21 mouse cellular contexts compared by ENCODE assay signal in genomic region chr5:103499305-103499704, GRCm38 (mm10).
A peak's percentile ranks its signal among the peaks of the same experiment; 100 is the strongest.
DNase-seq lines count a peak whose midpoint lies in the region; ATAC-seq lines count a peak whose summit lies in the region.
"Had no signal": no experiment of that assay in that cellular context is flagged by ENCODE, and none has a peak within 500 bp of the region (broad histone marks: within the 10 kb centered on the region; RNA-seq: fewer than 3 reads in every experiment).

No protein-coding gene starts in this region.

- H3K27ac ChIP-seq in limb, embryonic 12.5 days, result no peak overlapping the region
- no peak overlapping the region for H3K27ac ChIP-seq in limb, embryonic 10.5 days
- H3K27ac ChIP-seq in liver, embryonic 16.5 days (ENCODE audit: low read length), result no peak overlapping the region
- H3K27ac ChIP-seq in stomach, embryonic 15.5 days, result peak overlapping the region; percentile 68
- H3K27ac ChIP-seq: forebrain, embryonic 10.5 days; heart, adult 2 months; heart, embryonic 15.5 days; hindbrain, postnatal 0 days; liver, embryonic 13.5 days; midbrain, embryonic 12.5 days had no signal

- no peak for DNase-seq in limb, embryonic 10.5 days (ENCODE audit: low spot score)
- DNase-seq in ovary, postnatal 36 days (ENCODE audit: low spot score), result peak; percentile 31
- no peak for DNase-seq in ovary, adult 18-20 months (ENCODE audit: low spot score)
- DNase-seq in testis, postnatal 10 days (ENCODE audit: low spot score), result no peak
- DNase-seq in cerebellum, postnatal 4 days (ENCODE audit: low spot score in 2 of 2), result no peak
- DNase-seq: adrenal gland, adult 2 months; cerebellum, postnatal 36 days; gastrocnemius, postnatal 10 days; heart, adult 2 months; kidney, adult 9 months; kidney, postnatal 4 days; liver, embryonic 13.5 days; retina, postnatal 1 day; right cerebral cortex, postnatal 4 days had no signal

- H3K27me3 ChIP-seq in limb, embryonic 12.5 days, result no peaks in the 10 kb centered on the region
- no peaks in the 10 kb centered on the region for H3K27me3 ChIP-seq in limb, embryonic 10.5 days (ENCODE audit: low read depth, poor library complexity, severe bottlenecking)
- no peaks in the 10 kb centered on the region for H3K27me3 ChIP-seq in liver, embryonic 16.5 days (ENCODE audit: control insufficient read depth, insufficient read depth, low read depth, low read length)
- H3K27me3 ChIP-seq in stomach, embryonic 15.5 days (replicated peaks), result no peaks in the 10 kb centered on the region
- H3K27me3 ChIP-seq: heart, embryonic 15.5 days; liver, embryonic 13.5 days; midbrain, embryonic 12.5 days had no signal

- H3K9me3 ChIP-seq in limb, embryonic 12.5 days, result no peaks in the 10 kb centered on the region
- no peaks in the 10 kb centered on the region for H3K9me3 ChIP-seq in limb, embryonic 10.5 days (replicated peaks)
- H3K9me3 ChIP-seq in liver, embryonic 16.5 days (replicated peaks; ENCODE audit: control insufficient read depth, low read length), result no peaks in the 10 kb centered on the region
- H3K9me3 ChIP-seq in stomach, embryonic 15.5 days, result no peaks in the 10 kb centered on the region
- H3K9me3 ChIP-seq: forebrain, embryonic 10.5 days; heart, embryonic 15.5 days; liver, embryonic 13.5 days; midbrain, embryonic 12.5 days had no signal

- WGBS in limb, embryonic 12.5 days, result 51% methylated on average over 6 of the region's 6 CpGs
- WGBS in limb, embryonic 10.5 days, result 56% methylated on average over 6 of the region's 6 CpGs
- 19% methylated on average over 6 of the region's 6 CpGs for WGBS in liver, embryonic 16.5 days (ENCODE audit: insufficient replicate concordance)
- WGBS in stomach, embryonic 15.5 days, result 15% methylated on average over 6 of the region's 6 CpGs

- 0 out of 2 replicates have a peak, but pooled peaks have one; percentile 31 for ATAC-seq in limb, embryonic 12.5 days (ENCODE audit: insufficient number of reproducible peaks, insufficient read depth, low FRiP score, low TSS enrichment, low read depth)
- ATAC-seq in liver, embryonic 16.5 days (ENCODE audit: low read depth), result peak; percentile 51
- peak; percentile 91 for ATAC-seq in stomach, embryonic 15.5 days (ENCODE audit: insufficient read depth, low FRiP score, low read depth)
- ATAC-seq: hindbrain, postnatal 0 days had no signal

- peaks cover 9% of the 10 kb centered on the region; the same call in 1 of the 2 replicates for H3K4me1 ChIP-seq in limb, embryonic 12.5 days (replicated peaks)
- H3K4me1 ChIP-seq in limb, embryonic 10.5 days, result peaks cover 6% of the 10 kb centered on the region
- no peaks in the 10 kb centered on the region for H3K4me1 ChIP-seq in liver, embryonic 16.5 days (ENCODE audit: control insufficient read depth, low read depth, low read length)
- H3K4me1 ChIP-seq in stomach, embryonic 15.5 days, result peaks cover 12% of the 10 kb centered on the region
- H3K4me1 ChIP-seq: heart, embryonic 15.5 days; midbrain, embryonic 12.5 days had no signal

- peaks cover 8% of the 10 kb centered on the region; the same call in 1 of the 2 replicates for H3K36me3 ChIP-seq in limb, embryonic 12.5 days
- peaks cover 7% of the 10 kb centered on the region; the same call in 1 of the 2 replicates for H3K36me3 ChIP-seq in limb, embryonic 10.5 days
- H3K36me3 ChIP-seq in liver, embryonic 16.5 days (ENCODE audit: control insufficient read depth, insufficient read depth), result no peaks in the 10 kb centered on the region
- no peaks in the 10 kb centered on the region for H3K36me3 ChIP-seq in stomach, embryonic 15.5 days
- H3K36me3 ChIP-seq: heart, embryonic 15.5 days; liver, embryonic 13.5 days had no signal

- no peak overlapping the region for H3K9ac ChIP-seq in limb, embryonic 12.5 days (replicated peaks)
- no peak overlapping the region for H3K9ac ChIP-seq in liver, embryonic 16.5 days (ENCODE audit: low read depth, low read length)
- H3K9ac ChIP-seq in stomach, embryonic 15.5 days, result no peak overlapping the region
- H3K9ac ChIP-seq: heart, embryonic 15.5 days; liver, embryonic 13.5 days; midbrain, embryonic 12.5 days had no signal

- no peak overlapping the region for H3K4me3 ChIP-seq in limb, embryonic 12.5 days (replicated peaks)
- no peak overlapping the region for H3K4me3 ChIP-seq in limb, embryonic 10.5 days
- no peak overlapping the region for H3K4me3 ChIP-seq in liver, embryonic 16.5 days (ENCODE audit: low read depth, low read length)
- H3K4me3 ChIP-seq in stomach, embryonic 15.5 days (replicated peaks), result no peak overlapping the region
- H3K4me3 ChIP-seq: forebrain, embryonic 10.5 days; heart, adult 2 months; heart, embryonic 15.5 days; liver, embryonic 13.5 days; midbrain, embryonic 12.5 days had no signal

- no peak overlapping the region for H3K4me2 ChIP-seq in limb, embryonic 12.5 days
- H3K4me2 ChIP-seq in liver, embryonic 16.5 days (ENCODE audit: low read depth, low read length), result no peak overlapping the region
- no peak overlapping the region for H3K4me2 ChIP-seq in stomach, embryonic 15.5 days
- H3K4me2 ChIP-seq: heart, embryonic 15.5 days; liver, embryonic 13.5 days; midbrain, embryonic 12.5 days had no signal

Comparison
In these comparisons a context has a peak if more than half of its experiments do, and no peak if none do; other contexts are left out.
1. ATAC-seq: peak in every context shown above with its lines; median percentile 91 in stomach, embryonic 15.5 days; 51 in liver, embryonic 16.5 days; 31 in limb, embryonic 12.5 days.